ENCODE assay signal across 24 mouse cellular contexts in the genomic region with DNA sequence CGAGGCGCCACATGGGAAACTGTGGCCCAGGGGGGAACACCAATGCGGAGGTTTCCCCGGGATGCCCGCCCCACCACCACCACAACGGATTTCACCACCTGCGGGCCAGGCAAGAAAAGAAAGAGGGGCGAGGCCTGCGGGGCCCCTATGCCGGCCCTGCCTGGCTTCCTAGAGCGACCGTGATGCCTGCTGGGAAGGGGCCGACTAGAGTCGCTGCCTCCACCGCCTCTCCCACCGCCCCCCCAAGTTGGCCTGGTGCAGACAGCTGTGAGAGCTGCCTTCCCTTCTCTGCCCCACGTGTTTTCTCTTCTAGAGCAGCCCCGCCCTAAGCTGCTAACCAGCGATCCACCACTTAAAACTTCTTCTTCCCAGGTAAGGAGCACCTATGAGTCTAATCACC. TPM values are rescaled to one million over a fixed set of nuclear protein-coding genes. Genes with fewer than 3 reads are reported as not detected.
"Had no signal": no experiment of that assay in that cellular context is flagged by ENCODE, and none has a peak within 500 bp of the region (broad histone marks: within the 10 kb centered on the region; RNA-seq: fewer than 3 reads in every experiment).

No protein-coding gene starts in this region.

- H3K4me3 ChIP-seq: lung, embryonic 15.5 days; megakaryocyte, embryonic 14.5 days; midbrain, embryonic 13.5 days; midbrain, embryonic 15.5 days; myocyte; neural tube, embryonic 13.5 days; neural tube, embryonic 15.5 days had no signal

- DNase-seq: liver, postnatal 0 days; lung, adult 2 months; lung, postnatal 14 days; lung, postnatal 36 days; retina, postnatal 1 day; right cerebral cortex, adult 18-20 months; right cerebral cortex, postnatal 25 days; right cerebral cortex, postnatal 4 days; spleen, adult 18-20 months; thymus, adult 18-20 months; thymus, postnatal 25 days had no signal

- H3K9ac ChIP-seq: liver, postnatal 0 days; lung, embryonic 15.5 days; midbrain, embryonic 13.5 days; midbrain, embryonic 15.5 days; neural tube, embryonic 13.5 days; neural tube, embryonic 15.5 days had no signal

- H3K27me3 ChIP-seq: lung, embryonic 15.5 days; megakaryocyte, embryonic 14.5 days; midbrain, embryonic 13.5 days; midbrain, embryonic 15.5 days; neural tube, embryonic 13.5 days; neural tube, embryonic 15.5 days had no signal

- ATAC-seq: liver, postnatal 0 days; lung, postnatal 0 days; midbrain, embryonic 13.5 days; midbrain, embryonic 15.5 days had no signal

- H3K27ac ChIP-seq: lung, embryonic 15.5 days; macrophage; midbrain, embryonic 13.5 days; midbrain, embryonic 15.5 days; neural tube, embryonic 13.5 days; neural tube, embryonic 15.5 days had no signal

- H3K4me2 ChIP-seq: lung, embryonic 15.5 days; midbrain, embryonic 11.5 days; midbrain, embryonic 13.5 days; midbrain, embryonic 15.5 days; neural tube, embryonic 13.5 days; neural tube, embryonic 15.5 days had no signal

- H3K36me3 ChIP-seq: lung, embryonic 15.5 days; midbrain, embryonic 13.5 days; midbrain, embryonic 15.5 days; neural tube, embryonic 13.5 days; neural tube, embryonic 15.5 days had no signal

- H3K9me3 ChIP-seq: lung, embryonic 15.5 days; midbrain, embryonic 13.5 days; midbrain, embryonic 15.5 days; neural tube, embryonic 13.5 days; neural tube, embryonic 15.5 days had no signal

- H3K4me1 ChIP-seq: lung, embryonic 15.5 days; megakaryocyte, embryonic 14.5 days; midbrain, embryonic 13.5 days; midbrain, embryonic 15.5 days; neural tube, embryonic 13.5 days; neural tube, embryonic 15.5 days had no signal

RNA-seq across cellular contexts. Expression of a gene that starts 14.8 kb away (rescaled TPM):
- total RNA-seq: megakaryocyte progenitor cell, adult 5-6 weeks had no signal
- polyA plus RNA-seq: liver, postnatal 0 days; lung, postnatal 0 days; midbrain, embryonic 11.5 days; neural tube, embryonic 11.5 days; neural tube, embryonic 13.5 days had no signal

RNA-seq across cellular contexts. Expression of a gene that starts 44.9 kb away (rescaled TPM):
- polyA plus RNA-seq: macrophage; small intestine, adult 2 months had no signal
